Mouse (Mus musculus) MEL (cell line): ENCODE data around the gene Prkaa1.

Source experiments
- CTCF ChIP-seq, 3 experiments: IDR thresholded peaks in 2 of 3; conservative IDR thresholded peaks in 1 of 3; 2 replicates each; pipeline ENCODE4 v1.5.1; 2011 to 2012; ENCODE audit warnings: low read length in 3 of 3, low read depth in 2 of 3, mild to moderate bottlenecking in 2 of 3, improper control_type of control experiment in 1 of 3, inconsistent platforms in 1 of 3, mixed read lengths in 1 of 3, moderate library complexity in 1 of 3; ENCODE audit not compliant: control insufficient read depth in 1 of 3, insufficient read depth in 1 of 3, poor library complexity in 1 of 3, severe bottlenecking in 1 of 3
- MEF2A ChIP-seq: IDR thresholded peaks from 2 replicates; pipeline ENCODE4 v1.6.1; 2014; ENCODE audit warnings: low read depth, mild to moderate bottlenecking, inconsistent platforms, low read length, improper control_type of control experiment; ENCODE audit not compliant: poor library complexity, insufficient replicate concordance, severe bottlenecking; ENCODE audit errors: extremely low read depth
- POLR2A ChIP-seq, 2 experiments: IDR thresholded peaks; 2 replicates each; pipeline ENCODE4 v1.6.1; 2011 to 2012; ENCODE audit warnings: low read length in 2 of 2, mild to moderate bottlenecking in 2 of 2, control low read depth in 1 of 2, improper control_type of control experiment in 1 of 2, low read depth in 1 of 2, moderate library complexity in 1 of 2; ENCODE audit not compliant: control insufficient read depth in 1 of 2, insufficient read depth in 1 of 2, poor library complexity in 1 of 2
- POLR2AphosphoS5 ChIP-seq: IDR thresholded peaks from 2 replicates; pipeline ENCODE4 v1.6.1; 2012; ENCODE audit warnings: low read depth, borderline replicate concordance, mild to moderate bottlenecking, inconsistent platforms, low read length, moderate library complexity, mixed read lengths
- SMC3 ChIP-seq: IDR thresholded peaks from 2 replicates; pipeline ENCODE4 v1.6.1; 2011; ENCODE audit warnings: low read depth, low read length, improper control_type of control experiment

DNA sequence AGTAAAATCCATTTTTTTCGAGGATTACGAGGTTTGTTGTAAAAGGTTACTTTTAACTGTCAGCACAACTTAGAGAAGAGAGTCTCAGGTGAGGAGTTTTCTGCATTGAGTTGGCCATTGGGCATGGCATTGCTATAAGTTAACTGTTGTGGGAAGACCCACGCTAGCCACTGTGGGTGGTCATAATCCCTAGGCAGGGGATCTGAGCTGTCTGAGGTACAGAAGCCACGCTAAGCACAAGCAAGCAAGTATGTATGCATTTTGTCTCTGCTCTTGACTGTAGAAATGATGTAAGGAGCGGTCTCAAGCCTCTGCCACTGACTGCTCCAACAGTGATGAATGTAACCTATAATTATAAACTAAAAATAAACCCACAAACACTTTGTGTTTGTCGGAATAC, 37.8 kb upstream of the Prkaa1 start:
- TF ChIP-seq CTCF (IDR thresholded peaks at IDR 0.05 in 2 of 3, conservative IDR thresholded peaks at IDR 0.05 in 1 of 3; ENCODE audit: control insufficient read depth in 1 of 3, insufficient read depth in 1 of 3, low read depth in 2 of 3, low read length in 3 of 3, poor library complexity in 1 of 3, severe bottlenecking in 1 of 3) (no peak), POLR2AphosphoS5 (no peak), POLR2A (IDR thresholded peaks at IDR 0.05; ENCODE audit: control insufficient read depth in 1 of 2, insufficient read depth in 1 of 2, low read depth in 1 of 2, low read length in 2 of 2, poor library complexity in 1 of 2) (no peak), SMC3 (no peak), MEF2A (no peak)
